Mouse (Mus musculus): ENCODE measurements at regions not wholly inside any gene's neighbourhood (a gene's known extent, or its start where the extent isn't known, plus 50 kb on each side); places are given as distances from the start of the nearest gene placed in this dataset.

- Histone ChIP-seq H3K27me3 (no peaks in the 10 kb centered on the region), H3K36me3 (no peaks in the 10 kb centered on the region), H3K9ac (no peak overlapping the region), H3K4me1 (peaks cover 9% of the 10 kb centered on the region), H3K27ac (no peak overlapping the region), H3K4me2 (no peak overlapping the region), H3K4me3 (replicated peaks) (no peak overlapping the region), H3K9me3 (replicated peaks) (no peaks in the 10 kb centered on the region)
- WGBS: 90% methylated on average over 6 of the region's 6 CpGs
- ATAC-seq (replicated peaks; ENCODE audit: low FRiP score): no peak
These were observed 109.6 kb downstream of the 1810010D01Rik start for GRCm38 (mm10) chr7:145098335-145098734.

GRCm38 (mm10) chr7:145094134-145094526 is 113.8 kb downstream of the 1810010D01Rik start:
- no peak for ATAC-seq (replicated peaks; ENCODE audit: low FRiP score)
- H3K27ac ChIP-seq: no peak overlapping the region
- H3K4me3 ChIP-seq (replicated peaks): no peak overlapping the region
- no peaks in the 10 kb centered on the region; the same call in 1 of the 2 replicates for H3K4me1 ChIP-seq
- H3K4me2 ChIP-seq: no peak overlapping the region
- no peak overlapping the region for H3K9ac ChIP-seq
- WGBS: 60% methylated on average over 7 of the region's 7 CpGs
- no peaks in the 10 kb centered on the region for H3K9me3 ChIP-seq (replicated peaks)
- H3K27me3 ChIP-seq: no peaks in the 10 kb centered on the region
- H3K36me3 ChIP-seq: no peaks in the 10 kb centered on the region

GRCm38 (mm10) chr7:145093417-145094133 is 114.3 kb downstream of the 1810010D01Rik start:
- H3K4me3 ChIP-seq (replicated peaks): no peak overlapping the region
- H3K27me3 ChIP-seq: no peaks in the 10 kb centered on the region
- no peaks in the 10 kb centered on the region for H3K9me3 ChIP-seq (replicated peaks)
- ATAC-seq (replicated peaks; ENCODE audit: low FRiP score): no peak
- H3K4me2 ChIP-seq: no peak overlapping the region
- no peaks in the 10 kb centered on the region for H3K36me3 ChIP-seq
- no peak overlapping the region for H3K9ac ChIP-seq
- no peak overlapping the region for H3K27ac ChIP-seq
- WGBS: 84% methylated on average over 3 of the region's 3 CpGs
- H3K4me1 ChIP-seq: no peaks in the 10 kb centered on the region; the same call in 1 of the 2 replicates

GRCm38 (mm10) chr7:145092392-145093176 is 115.3 kb downstream of the 1810010D01Rik start:
- Histone ChIP-seq H3K4me2 (no peak overlapping the region), H3K9me3 (replicated peaks) (no peaks in the 10 kb centered on the region), H3K27ac (no peak overlapping the region), H3K36me3 (no peaks in the 10 kb centered on the region), H3K27me3 (no peaks in the 10 kb centered on the region), H3K4me1 (no peaks in the 10 kb centered on the region; the same call in 1 of the 2 replicates), H3K4me3 (replicated peaks) (no peak overlapping the region), H3K9ac (no peak overlapping the region)
- 67% methylated on average over 6 of the region's 6 CpGs for WGBS
- ATAC-seq (replicated peaks; ENCODE audit: low FRiP score): no peak

GRCm38 (mm10) chr7:145090849-145091248 is 117.1 kb downstream of the 1810010D01Rik start:
- Histone ChIP-seq H3K4me1 (no peaks in the 10 kb centered on the region; the same call in 1 of the 2 replicates), H3K9ac (no peak overlapping the region), H3K4me2 (no peak overlapping the region), H3K4me3 (replicated peaks) (no peak overlapping the region), H3K36me3 (no peaks in the 10 kb centered on the region), H3K9me3 (replicated peaks) (no peaks in the 10 kb centered on the region), H3K27me3 (no peaks in the 10 kb centered on the region), H3K27ac (no peak overlapping the region)
- 80% methylated on average over 4 of the region's 4 CpGs for WGBS
- no peak for ATAC-seq (replicated peaks; ENCODE audit: low FRiP score)

GRCm38 (mm10) chr7:145089315-145089721 is 118.6 kb downstream of the 1810010D01Rik start:
- Histone ChIP-seq H3K4me3 (replicated peaks) (no peak overlapping the region), H3K27ac (no peak overlapping the region), H3K36me3 (no peaks in the 10 kb centered on the region), H3K4me1 (no peaks in the 10 kb centered on the region; the same call in 1 of the 2 replicates), H3K27me3 (no peaks in the 10 kb centered on the region), H3K9me3 (replicated peaks) (no peaks in the 10 kb centered on the region), H3K4me2 (no peak overlapping the region), H3K9ac (no peak overlapping the region)
- ATAC-seq (replicated peaks; ENCODE audit: low FRiP score): no peak
- 82% methylated on average over 3 of the region's 3 CpGs for WGBS

- no peak for ATAC-seq (replicated peaks; ENCODE audit: low FRiP score)
- WGBS: 90% methylated on average over 3 of the region's 3 CpGs
- Histone ChIP-seq H3K4me2 (no peak overlapping the region), H3K4me3 (replicated peaks) (no peak overlapping the region), H3K9ac (no peak overlapping the region), H3K27me3 (no peaks in the 10 kb centered on the region), H3K36me3 (no peaks in the 10 kb centered on the region), H3K9me3 (replicated peaks) (no peaks in the 10 kb centered on the region), H3K27ac (no peak overlapping the region), H3K4me1 (no peaks in the 10 kb centered on the region)
These were observed 119.3 kb downstream of the 1810010D01Rik start for GRCm38 (mm10) chr7:145088655-145089054.

- H3K4me1 ChIP-seq: no peaks in the 10 kb centered on the region
- 60% methylated on average over 5 of the region's 5 CpGs for WGBS
- ATAC-seq (replicated peaks; ENCODE audit: low FRiP score): no peak
- no peak overlapping the region for H3K9ac ChIP-seq
- H3K9me3 ChIP-seq (replicated peaks): no peaks in the 10 kb centered on the region
- no peaks in the 10 kb centered on the region for H3K27me3 ChIP-seq
- H3K4me2 ChIP-seq: no peak overlapping the region
- H3K4me3 ChIP-seq (replicated peaks): no peak overlapping the region
- H3K36me3 ChIP-seq: no peaks in the 10 kb centered on the region
- H3K27ac ChIP-seq: no peak overlapping the region
These were observed 120.1 kb downstream of the 1810010D01Rik start for GRCm38 (mm10) chr7:145087790-145088189.

GRCm38 (mm10) chr7:145082917-145083752 is 124.8 kb downstream of the 1810010D01Rik start:
- H3K4me3 ChIP-seq (replicated peaks): no peak overlapping the region
- no peak overlapping the region for H3K27ac ChIP-seq
- no peak overlapping the region for H3K4me2 ChIP-seq
- ATAC-seq (replicated peaks; ENCODE audit: low FRiP score): no peak
- H3K4me1 ChIP-seq: no peaks in the 10 kb centered on the region
- no peaks in the 10 kb centered on the region for H3K36me3 ChIP-seq
- H3K27me3 ChIP-seq: no peaks in the 10 kb centered on the region
- WGBS: 75% methylated on average over 9 of the region's 9 CpGs
- H3K9ac ChIP-seq: no peak overlapping the region
- no peaks in the 10 kb centered on the region for H3K9me3 ChIP-seq (replicated peaks)

GRCm38 (mm10) chr7:145071996-145072790 is 132.5 kb upstream of the Ccnd1 start:
- no peaks in the 10 kb centered on the region for H3K36me3 ChIP-seq
- H3K9ac ChIP-seq: no peak overlapping the region
- no peak overlapping the region for H3K4me3 ChIP-seq (replicated peaks)
- ATAC-seq (replicated peaks; ENCODE audit: low FRiP score): no peak
- H3K27ac ChIP-seq: no peak overlapping the region
- H3K27me3 ChIP-seq: no peaks in the 10 kb centered on the region
- no peaks in the 10 kb centered on the region for H3K9me3 ChIP-seq (replicated peaks)
- WGBS: 80% methylated on average over 5 of the region's 5 CpGs
- H3K4me1 ChIP-seq: no peaks in the 10 kb centered on the region
- H3K4me2 ChIP-seq: no peak overlapping the region

- no peak for ATAC-seq (replicated peaks; ENCODE audit: low FRiP score)
- 67% methylated on average over 2 of the region's 2 CpGs for WGBS
- no peaks in the 10 kb centered on the region for H3K27me3 ChIP-seq
These were observed 131.8 kb upstream of the Ccnd1 start for GRCm38 (mm10) chr7:145071533-145071932.

More at GRCm38 (mm10) chr7:145071533-145071932, 131.8 kb upstream of the Ccnd1 start:
- H3K4me2 ChIP-seq: no peak overlapping the region
- H3K27ac ChIP-seq: no peak overlapping the region
- no peak overlapping the region for H3K4me3 ChIP-seq (replicated peaks)
- no peaks in the 10 kb centered on the region for H3K4me1 ChIP-seq
- H3K9me3 ChIP-seq (replicated peaks): no peaks in the 10 kb centered on the region
- H3K9ac ChIP-seq: no peak overlapping the region
- no peaks in the 10 kb centered on the region for H3K36me3 ChIP-seq
